Mouse (Mus musculus) CH12.LX (cell line): ENCODE measurements at regions not wholly inside any gene's neighbourhood (a gene's known extent, or its start where the extent isn't known, plus 50 kb on each side); places are given as distances from the start of the nearest gene placed in this dataset.
"Not testable (repeated sequence)": the region's sequence is repeated elsewhere in the genome, so short reads cannot be mapped to it uniquely, and the experiment has no call there.

Experiments used
- DNase-seq: peaks from one replicate; pipeline ENCODE4 v3.0.0-alpha.2; 2013; ENCODE audit errors: extremely low read depth
- H3K27ac ChIP-seq: 2 replicates; pipeline ENCODE4 v1.5.1; 2012; ENCODE audit warnings: low read depth, mild to moderate bottlenecking, control low read depth, moderate library complexity; ENCODE audit not compliant: insufficient read depth
- H3K27me3 ChIP-seq: replicated peaks from 2 replicates; pipeline ENCODE3; 2012; ENCODE audit warnings: inconsistent platforms
- H3K36me3 ChIP-seq, 2 experiments: replicated peaks in 1 of 2; 2 replicates each; pipeline versions ENCODE3 to v1.6.1; 2012; ENCODE audit warnings: inconsistent platforms in 1 of 2, low read length in 1 of 2, mild to moderate bottlenecking in 1 of 2, mixed read lengths in 1 of 2, moderate library complexity in 1 of 2; ENCODE audit not compliant: control insufficient read depth in 1 of 2, insufficient read depth in 1 of 2
- H3K4me1 ChIP-seq, 2 experiments: 2 replicates each; pipeline ENCODE4 v1.6.1; 2012; ENCODE audit warnings: inconsistent platforms in 1 of 2, moderate library complexity in 1 of 2; ENCODE audit not compliant: insufficient read depth in 2 of 2, control insufficient read depth in 1 of 2
- H3K4me2 ChIP-seq: 2 replicates; pipeline ENCODE4 v1.6.1; 2012; ENCODE audit warnings: low read depth, mild to moderate bottlenecking, control low read depth; ENCODE audit not compliant: poor library complexity, insufficient read depth, severe bottlenecking
- H3K4me3 ChIP-seq, 3 experiments: fragments of 150-350 bp in 1 of 3; sonication (generic) in 1 of 3; replicated peaks in 1 of 3; 2 replicates each; pipeline versions ENCODE3 to v1.5.1; 2011 to 2012; ENCODE audit warnings: low read depth in 2 of 3, low read length in 2 of 3, mild to moderate bottlenecking in 2 of 3, moderate library complexity in 2 of 3, control low read depth in 1 of 3, improper control_type of control experiment in 1 of 3, inconsistent platforms in 1 of 3, mixed read lengths in 1 of 3; ENCODE audit not compliant: poor library complexity in 1 of 3
- H3K79me2 ChIP-seq: replicated peaks from 2 replicates; pipeline ENCODE4 v1.6.1; 2012; ENCODE audit warnings: mild to moderate bottlenecking, moderate library complexity; ENCODE audit not compliant: control insufficient read depth, poor library complexity, insufficient read depth, severe bottlenecking; ENCODE audit errors: extremely low read depth
- H3K9ac ChIP-seq: 2 replicates; pipeline ENCODE4 v1.6.1; 2012; ENCODE audit warnings: low read depth, mild to moderate bottlenecking, control low read depth, moderate library complexity; ENCODE audit not compliant: insufficient read depth
- H3K9me3 ChIP-seq: replicated peaks from 2 replicates; pipeline ENCODE3; 2012; ENCODE audit warnings: low read length, inconsistent platforms, mixed read lengths
- CHD2 ChIP-seq: IDR thresholded peaks from 2 replicates; pipeline ENCODE4 v1.6.1; 2011; ENCODE audit warnings: low read length, improper control_type of control experiment
- ELF1 ChIP-seq: IDR thresholded peaks from 2 replicates; pipeline ENCODE4 v1.6.1; 2014; ENCODE audit warnings: low read depth, mild to moderate bottlenecking, inconsistent platforms, low read length, improper control_type of control experiment
- ETS1 ChIP-seq: conservative IDR thresholded peaks from 2 replicates; pipeline ENCODE4 v1.6.1; 2012; ENCODE audit warnings: low read depth, mild to moderate bottlenecking, inconsistent platforms, low read length, improper control_type of control experiment, moderate library complexity
- HCFC1 ChIP-seq: IDR thresholded peaks from 2 replicates; pipeline ENCODE4 v1.6.1; 2012; ENCODE audit warnings: low read depth, mild to moderate bottlenecking, inconsistent platforms, low read length, improper control_type of control experiment
- KAT2A ChIP-seq: IDR thresholded peaks from 2 replicates; pipeline ENCODE4 v1.6.1; 2012; ENCODE audit warnings: low read length, improper control_type of control experiment, inconsistent platforms; ENCODE audit not compliant: insufficient replicate concordance
- MAFK ChIP-seq: IDR thresholded peaks from 2 replicates; pipeline ENCODE4 v1.6.1; 2011; ENCODE audit warnings: low read length, improper control_type of control experiment; ENCODE audit not compliant: insufficient replicate concordance
- MEF2A ChIP-seq: IDR thresholded peaks from 2 replicates; pipeline ENCODE4 v1.6.1; 2014; ENCODE audit warnings: low read depth, mild to moderate bottlenecking, inconsistent platforms, low read length, improper control_type of control experiment, borderline replicate concordance
- MXI1 ChIP-seq: IDR thresholded peaks from 2 replicates; pipeline ENCODE4 v1.6.1; 2011; ENCODE audit warnings: mild to moderate bottlenecking, low read depth, low read length, improper control_type of control experiment
- MYC ChIP-seq: IDR thresholded peaks from 2 replicates; pipeline ENCODE4 v1.6.1; 2011; ENCODE audit warnings: low read depth, mild to moderate bottlenecking, improper control_type of control experiment, low read length
- NELFE ChIP-seq: IDR thresholded peaks from 2 replicates; pipeline ENCODE4 v1.6.1; 2011; ENCODE audit warnings: low read depth, low read length, improper control_type of control experiment
- NRF1 ChIP-seq: IDR thresholded peaks from 2 replicates; pipeline ENCODE4 v1.6.1; 2014; ENCODE audit warnings: low read depth, mild to moderate bottlenecking, inconsistent platforms, low read length, improper control_type of control experiment, moderate library complexity
- UBTF ChIP-seq: IDR thresholded peaks from 2 replicates; pipeline ENCODE4 v1.6.1; 2012; ENCODE audit warnings: low read depth, mild to moderate bottlenecking, inconsistent platforms, low read length, improper control_type of control experiment, moderate library complexity
- ZMIZ1 ChIP-seq: IDR thresholded peaks from 2 replicates; pipeline ENCODE4 v1.6.1; 2012; ENCODE audit warnings: low read depth, mild to moderate bottlenecking, inconsistent platforms, low read length, improper control_type of control experiment
- dilution Hi-C: fragments of 300-500 bp; cut with MboI; formaldehyde crosslinking; loops from 2 replicates; pipeline ENCODE4 v1.14.3; 2020; ENCODE audit warnings: low sequenced_read_pairs; ENCODE audit not compliant: extremely low pct_unique_long_range_greater_than_20kb, extremely low pct_ligation_motif_present
- in situ Hi-C: fragments of 300-500 bp; cut with MboI; formaldehyde crosslinking; loops from 3 replicates; pipeline ENCODE4 v1.14.3; 2019; ENCODE audit warnings: low sequenced_read_pairs, low pct_ligation_motif_present, low pct_unique_long_range_greater_than_20kb, mixed read lengths

DNA sequence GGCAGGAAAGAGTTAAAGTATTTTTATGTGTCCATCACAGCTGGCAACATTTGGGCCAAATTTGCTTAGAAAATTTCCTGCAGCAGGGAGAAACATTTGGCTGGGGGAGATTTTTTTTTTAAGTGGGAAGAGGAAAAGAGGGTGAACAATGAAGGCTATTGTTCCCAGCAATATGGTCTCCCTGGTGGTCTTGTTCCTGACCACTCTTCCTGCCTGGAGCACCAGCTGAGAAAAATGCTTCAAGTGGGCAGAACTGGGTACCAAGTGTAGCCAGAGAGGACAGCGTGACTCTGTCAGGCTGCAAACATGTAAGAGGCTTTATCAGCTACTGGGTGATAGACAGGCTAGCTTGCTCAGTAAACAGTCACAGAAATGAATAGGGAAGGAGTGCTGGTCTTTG is 194.3 kb upstream of the Palmd start:
- H3K9me3 ChIP-seq = no peaks in the 10 kb centered on the region
- H3K4me2 ChIP-seq = no peak overlapping the region
- H3K4me1 ChIP-seq = no peaks in the 10 kb centered on the region
- in situ Hi-C loops = no loop called here
- no peaks in the 10 kb centered on the region for H3K27me3 ChIP-seq
- H3K36me3 ChIP-seq = no peaks in the 10 kb centered on the region
- no peaks in the 10 kb centered on the region for H3K79me2 ChIP-seq
- dilution Hi-C loops = no loop called here
- H3K9ac ChIP-seq = no peak overlapping the region
- TF ChIP-seq ZMIZ1 = no peak
- H3K4me3 ChIP-seq = no peak overlapping the region
- DNase-seq = no peak
- no peak overlapping the region for H3K27ac ChIP-seq

DNA sequence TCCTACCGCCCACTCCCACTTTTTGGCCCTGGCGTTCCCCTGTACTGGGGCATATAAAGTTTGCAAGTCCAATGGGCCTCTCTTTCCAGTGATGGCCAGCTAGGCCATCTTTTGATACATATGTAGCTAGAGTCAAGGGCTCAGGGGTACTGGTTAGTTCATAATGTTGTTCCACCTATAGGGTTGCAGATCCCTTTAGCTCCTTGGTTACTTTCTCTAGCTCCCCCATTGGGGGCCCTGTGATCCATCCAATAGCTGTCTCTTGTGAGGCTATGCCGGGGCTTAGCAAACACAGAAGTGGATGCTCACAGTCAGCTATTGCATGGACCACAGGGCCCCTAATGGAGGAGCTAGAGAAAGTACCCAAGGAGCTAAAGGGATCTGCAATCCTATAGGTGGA is 191.9 kb upstream of the Palmd start:
- H3K9me3 ChIP-seq, in situ Hi-C loops, H3K27me3 ChIP-seq, dilution Hi-C loops, DNase-seq, H3K27ac ChIP-seq, H3K4me2 ChIP-seq, H3K9ac ChIP-seq, H3K79me2 ChIP-seq, H3K4me1 ChIP-seq, H3K36me3 ChIP-seq, H3K4me3 ChIP-seq: not testable (repeated sequence)

DNA sequence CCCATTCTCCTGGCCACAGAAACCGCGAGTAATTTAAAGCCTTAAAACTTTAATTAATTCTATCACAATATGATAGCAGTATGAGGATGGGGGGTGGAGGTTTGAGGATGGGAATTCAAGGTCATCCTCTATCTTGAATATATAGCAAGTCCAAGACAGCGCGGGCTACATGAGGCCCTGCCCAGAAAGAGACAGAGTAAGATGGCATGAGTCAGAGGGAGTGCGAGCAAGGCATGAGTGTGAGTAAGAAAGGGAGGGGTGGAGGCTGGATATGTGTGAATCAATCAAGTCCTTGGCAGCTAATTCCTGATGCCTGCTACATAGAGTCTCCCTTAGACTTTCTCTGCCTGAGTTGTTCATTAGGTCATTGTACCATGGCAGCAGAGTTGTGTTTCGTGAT is 186.5 kb upstream of the Palmd start:
- Histone ChIP-seq H3K4me1 (peaks cover 6 to 16% of the 10 kb centered on the region in 2 experiments; a peak in 3 of 4 replicates), H3K9ac (no peak overlapping the region)
- TF ChIP-seq NELFE (no peak), UBTF (no peak), CHD2 (no peak), ELF1 (no peak), NRF1 (no peak), KAT2A (no peak), ETS1 (no peak), ZMIZ1 (no peak), MAFK (no peak), HCFC1 (no peak), MXI1 (no peak), MYC (no peak), MEF2A (no peak)
- TF ChIP-seq, all 38 proteins: peak for 0
- no peaks in the 10 kb centered on the region for H3K9me3 ChIP-seq
- in situ Hi-C loops (loop anchor here (10.0 kb wide), 1 partner anchor 280 kb away; no protein-coding TSS in a partner anchor), dilution Hi-C loops (no loop called here)
- no peaks in the 10 kb centered on the region for H3K79me2 ChIP-seq
- no peaks in the 10 kb centered on the region for H3K27me3 ChIP-seq
- DNase-seq = no peak
- H3K27ac ChIP-seq = no peak overlapping the region
- no peak overlapping the region for H3K4me3 ChIP-seq
- no peaks in the 10 kb centered on the region for H3K36me3 ChIP-seq
- H3K4me2 ChIP-seq = no peak overlapping the region
